Mouse (Mus musculus) layer of hippocampus, adult 9-11 months (tissue): Measurements from ENCODE around the gene Rem2.

Experiments used
- DNase-seq: peaks from one replicate; pipeline ENCODE4 v3.0.0; 2022

The Rem2 gene

GRCm38 (mm10) chr14:54492345-54493131, 16.6 kb downstream of the Rem2 start:
- DNase-seq = no peak

- no peak for DNase-seq
Observed at GRCm38 (mm10) chr14:54493236-54493635, 17.3 kb downstream of the Rem2 start.

- DNase-seq = no peak
Observed at GRCm38 (mm10) chr14:54494234-54494633, 18.3 kb downstream of the Rem2 start.

GRCm38 (mm10) chr14:54496706-54497105, 20.8 kb downstream of the Rem2 start:
- no peak for DNase-seq

GRCm38 (mm10) chr14:54499330-54499729, 23.4 kb downstream of the Rem2 start:
- no peak for DNase-seq

GRCm38 (mm10) chr14:54501365-54501764, 25.5 kb downstream of the Rem2 start:
- no peak for DNase-seq

GRCm38 (mm10) chr14:54503092-54503491, 27.2 kb downstream of the Rem2 start:
- no peak for DNase-seq

- no peak for DNase-seq
Observed at GRCm38 (mm10) chr14:54509774-54510173, 33.9 kb downstream of the Rem2 start.

- no peak for DNase-seq
Observed at GRCm38 (mm10) chr14:54516710-54517310, 40.9 kb downstream of the Rem2 start.

GRCm38 (mm10) chr14:54523600-54523999, 47.7 kb downstream of the Rem2 start:
- no peak for DNase-seq

GRCm38 (mm10) chr14:54527227-54528006, 51.5 kb downstream of the Rem2 start:
- no peak for DNase-seq

- DNase-seq = no peak
Observed at GRCm38 (mm10) chr14:54528007-54528393, 52.1 kb downstream of the Rem2 start.

- DNase-seq = peak; percentile 66
Observed at GRCm38 (mm10) chr14:54528446-54529111, 52.7 kb downstream of the Rem2 start.
